Mouse (Mus musculus) 3134 (cell line): ENCODE results near the gene Polr2h.

Source experiments
- DNase-seq: peaks from one replicate; pipeline ENCODE4 v3.0.0-alpha.2; 2011; ENCODE audit warnings: low spot score; ENCODE audit not compliant: insufficient read length; ENCODE audit errors: extremely low read depth

Gene Polr2h

DNA sequence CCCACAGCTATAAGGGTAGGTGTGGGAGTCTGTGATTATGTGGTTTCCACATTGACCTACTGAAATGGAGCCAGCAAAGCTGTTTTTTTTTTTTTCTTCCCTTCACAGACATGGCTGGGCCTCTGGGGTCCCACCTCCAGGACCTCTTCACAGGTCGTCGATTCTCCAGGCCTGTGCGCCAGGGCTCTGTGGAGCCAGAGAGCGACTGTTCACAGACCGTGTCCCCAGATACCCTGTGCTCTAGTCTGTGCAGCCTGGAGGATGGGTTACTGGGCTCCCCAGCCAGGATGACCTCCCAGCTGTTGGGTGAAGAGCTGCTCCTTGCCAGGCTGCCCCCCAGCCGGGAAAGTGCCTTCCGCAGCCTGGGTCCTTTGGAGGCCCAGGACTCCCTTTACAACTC lies 16.1 kb upstream of the Polr2h start:
- no peak for DNase-seq

GRCm38 (mm10) chr16:20701729-20702521 lies 15.5 kb upstream of the Polr2h start:
- no peak for DNase-seq

GRCm38 (mm10) chr16:20702522-20702893 lies 15.0 kb upstream of the Polr2h start:
- peak; percentile 63 for DNase-seq

DNA sequence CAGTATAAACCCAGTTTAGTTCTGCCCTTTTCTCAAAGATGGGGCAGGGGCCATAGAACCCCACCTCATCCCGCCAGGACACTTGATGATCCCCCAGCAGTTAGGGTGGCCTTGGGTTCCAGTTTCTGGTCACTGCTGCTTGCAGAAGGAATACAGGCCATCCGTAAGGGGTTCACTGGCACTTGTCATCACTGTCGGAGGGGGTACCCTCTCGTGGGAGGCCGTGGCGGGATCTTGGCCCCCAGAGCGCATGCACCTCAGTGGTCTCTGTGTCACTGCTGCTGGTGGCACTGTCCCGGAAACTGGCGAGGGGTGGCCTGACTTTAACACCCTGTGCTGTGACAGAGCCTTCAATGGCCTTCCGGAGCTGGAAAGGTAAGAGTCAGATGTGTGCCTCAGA lies 14.4 kb upstream of the Polr2h start:
- DNase-seq: no peak

DNA sequence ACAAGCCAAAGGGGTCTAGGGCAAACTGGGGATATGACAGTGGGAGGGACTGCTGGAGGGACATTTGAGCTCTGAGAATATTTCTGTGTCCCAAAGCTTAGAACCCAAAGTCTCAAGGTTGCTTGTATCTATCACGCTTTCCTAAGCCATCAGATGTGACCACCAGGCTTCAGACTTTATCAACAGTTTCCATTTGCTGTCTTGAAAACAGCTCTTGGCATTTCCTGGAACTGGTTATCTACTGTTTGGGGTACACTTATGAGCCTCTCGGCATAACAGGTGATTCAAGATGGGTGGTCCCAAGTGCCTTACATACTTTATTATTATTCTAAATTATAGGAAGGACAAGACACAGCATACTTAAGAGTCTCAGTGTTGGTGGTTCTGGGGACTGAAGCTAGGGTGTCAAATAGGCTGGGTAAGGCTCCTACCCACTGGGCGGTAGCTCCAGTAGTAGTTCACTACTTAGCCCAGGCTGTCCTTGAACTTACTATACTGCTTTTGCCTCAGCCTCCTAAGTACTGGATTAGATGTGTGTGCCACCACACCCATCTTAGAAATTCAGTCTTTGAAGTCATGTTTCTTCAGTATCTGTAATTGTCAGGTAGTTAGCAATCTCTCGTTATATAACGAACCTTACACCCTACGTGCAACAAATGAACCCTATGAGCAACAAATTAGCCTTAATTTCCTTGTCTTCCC lies 13.6 kb upstream of the Polr2h start:
- DNase-seq: no peak

- DNase-seq: no peak
Observed at GRCm38 (mm10) chr16:20705786-20706185, 11.7 kb upstream of the Polr2h start.

DNA sequence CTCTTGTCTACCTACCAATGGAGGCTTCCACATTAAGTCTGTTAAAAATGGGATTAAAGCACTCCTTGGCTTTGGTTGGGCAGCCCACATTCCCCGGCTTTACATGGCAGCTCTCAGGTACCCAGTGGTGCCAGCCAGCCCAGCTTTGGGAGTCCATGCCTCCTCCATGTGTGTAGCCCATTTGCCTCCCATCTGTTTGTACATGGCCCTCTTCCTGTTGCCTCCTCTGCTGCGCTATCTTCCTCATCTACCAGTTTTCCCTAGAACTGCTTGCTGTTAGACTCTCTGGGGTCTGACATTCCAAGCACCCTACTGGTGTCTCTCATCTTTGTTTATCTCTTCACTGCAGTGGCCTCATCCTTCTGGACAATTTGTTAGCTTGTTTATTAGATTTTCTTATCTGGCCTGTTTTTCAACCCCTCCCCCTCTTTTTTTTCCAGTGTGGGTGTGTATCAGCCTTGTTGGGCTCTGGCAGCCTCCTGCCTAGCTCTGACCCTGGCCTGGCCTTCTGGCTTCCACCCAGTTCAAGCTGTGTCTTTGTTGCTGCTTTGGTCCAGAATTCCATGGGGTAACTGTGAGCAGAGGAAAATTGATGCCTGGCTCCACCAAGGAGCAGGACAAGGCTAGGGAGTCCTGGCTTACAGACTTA lies 10.9 kb upstream of the Polr2h start:
- no peak for DNase-seq

GRCm38 (mm10) chr16:20708220-20708938 lies 9.1 kb upstream of the Polr2h start:
- DNase-seq: no peak

DNA sequence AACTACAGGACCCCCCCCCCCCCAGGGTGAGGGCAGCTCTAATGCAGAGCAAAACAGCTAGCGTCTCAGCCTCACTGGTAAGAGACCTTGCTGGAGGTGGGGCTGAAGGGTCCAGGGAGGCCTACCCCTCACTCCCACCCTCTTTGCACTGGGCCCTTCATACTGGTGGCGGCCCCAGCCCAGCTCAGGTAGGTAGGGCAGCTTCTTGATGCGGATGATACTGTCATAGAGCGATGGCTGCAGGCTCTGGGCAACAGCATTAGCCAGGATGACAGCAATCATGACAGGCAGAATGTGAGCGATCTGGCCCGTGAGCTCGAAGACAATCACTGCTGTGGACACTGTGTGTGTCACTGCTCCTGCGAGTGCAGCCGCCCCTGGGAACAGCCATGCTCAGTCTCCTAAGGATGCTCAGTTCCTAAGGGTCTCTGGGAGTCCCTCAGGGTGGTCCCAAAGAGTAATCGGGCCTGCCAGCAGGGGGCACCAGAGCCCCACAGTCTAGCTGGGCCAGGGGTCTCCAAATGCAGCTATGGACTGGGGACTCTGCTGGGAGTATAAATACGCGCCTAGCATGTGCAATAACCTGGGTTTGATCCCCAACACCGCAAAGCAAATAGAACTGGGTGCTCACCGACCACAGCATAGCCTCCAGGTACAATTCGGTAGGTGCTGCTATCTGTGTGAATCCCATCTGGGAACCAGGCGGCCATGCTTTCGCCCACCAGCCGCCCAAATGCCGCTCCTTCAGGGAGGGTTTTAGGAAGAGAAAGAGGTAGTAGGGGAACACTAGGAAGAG lies 8.3 kb upstream of the Polr2h start:
- no peak for DNase-seq

DNA sequence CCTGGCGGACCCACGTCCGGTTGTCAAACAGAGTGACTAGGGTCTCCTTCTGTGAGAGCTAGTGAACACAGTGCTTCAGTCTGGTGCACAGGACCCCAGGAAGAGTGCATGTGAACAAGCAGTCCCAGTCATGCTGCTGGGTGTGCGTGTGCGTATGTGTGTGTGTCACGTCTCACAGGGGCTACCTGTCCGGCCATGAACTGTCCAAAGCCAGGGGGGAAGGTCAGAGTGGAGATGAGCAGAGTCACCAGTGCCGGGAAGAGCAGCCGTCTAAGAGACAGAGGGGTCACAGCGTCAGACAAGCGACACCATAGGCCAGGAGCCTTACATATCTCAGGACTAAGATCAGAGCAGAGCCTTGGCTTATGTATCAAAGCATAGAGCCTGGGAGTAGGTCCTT lies 7.1 kb upstream of the Polr2h start:
- no peak for DNase-seq

DNA sequence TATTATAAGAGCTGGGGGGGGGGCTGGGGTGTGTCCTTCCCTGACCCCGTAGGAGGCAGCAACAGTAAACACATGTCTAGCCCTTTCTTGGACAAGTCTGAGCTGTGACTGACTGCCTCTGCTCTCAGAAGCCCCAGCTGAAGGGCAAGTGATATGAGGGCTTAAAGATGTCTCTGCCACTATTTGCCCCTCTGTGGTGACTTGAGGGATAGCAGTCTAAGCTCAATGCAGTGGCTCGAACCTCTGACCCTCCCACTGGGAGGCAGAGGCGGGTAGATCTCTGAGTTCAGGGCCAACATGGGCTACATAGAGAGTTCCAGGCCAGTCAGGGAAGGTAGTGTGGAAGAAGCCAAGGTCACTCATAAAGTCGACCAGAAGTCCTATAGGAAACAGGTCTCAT lies 6.7 kb upstream of the Polr2h start:
- no peak for DNase-seq

DNA sequence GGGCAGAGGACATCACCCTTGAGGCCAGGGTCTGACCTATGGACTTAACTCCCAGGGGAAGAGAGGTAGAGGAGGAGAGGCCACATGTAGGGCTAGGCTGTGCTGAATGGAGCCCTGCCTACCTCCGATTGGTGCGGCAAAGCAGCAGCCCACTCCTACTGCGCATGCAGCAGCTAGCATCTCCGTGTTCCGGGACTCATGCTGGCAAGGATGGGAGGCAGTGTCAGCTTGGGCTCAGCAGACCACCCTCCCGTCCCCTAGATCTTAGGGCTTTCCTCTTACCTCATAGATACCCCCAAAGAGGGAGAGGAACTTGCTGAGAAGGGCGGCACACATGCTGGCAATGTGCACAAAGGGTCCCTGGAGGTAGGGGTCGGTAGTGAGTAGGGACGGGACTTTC lies 5.3 kb upstream of the Polr2h start:
- no peak for DNase-seq

DNA sequence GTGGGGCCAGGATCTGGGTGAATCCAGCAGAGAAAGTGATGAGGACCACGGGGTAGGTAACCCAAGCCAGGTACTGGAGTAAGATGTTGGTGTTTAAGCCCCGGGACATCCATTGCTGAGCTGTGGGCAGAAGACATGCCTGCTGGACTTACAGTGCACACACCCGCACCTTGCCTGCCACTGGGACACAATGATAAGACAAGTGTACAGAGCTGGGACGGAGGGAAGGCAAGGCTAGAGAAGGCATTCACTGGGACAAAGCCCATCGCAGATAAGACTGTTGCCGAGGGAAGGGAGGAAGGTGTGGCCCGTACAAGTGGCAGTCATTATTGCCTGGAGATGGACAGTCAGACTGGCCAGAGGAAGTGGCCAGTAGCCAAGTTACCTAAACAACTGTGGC lies 4.6 kb upstream of the Polr2h start:
- no peak for DNase-seq

GRCm38 (mm10) chr16:20714307-20715080 lies 3.0 kb upstream of the Polr2h start:
- no peak for DNase-seq

DNA sequence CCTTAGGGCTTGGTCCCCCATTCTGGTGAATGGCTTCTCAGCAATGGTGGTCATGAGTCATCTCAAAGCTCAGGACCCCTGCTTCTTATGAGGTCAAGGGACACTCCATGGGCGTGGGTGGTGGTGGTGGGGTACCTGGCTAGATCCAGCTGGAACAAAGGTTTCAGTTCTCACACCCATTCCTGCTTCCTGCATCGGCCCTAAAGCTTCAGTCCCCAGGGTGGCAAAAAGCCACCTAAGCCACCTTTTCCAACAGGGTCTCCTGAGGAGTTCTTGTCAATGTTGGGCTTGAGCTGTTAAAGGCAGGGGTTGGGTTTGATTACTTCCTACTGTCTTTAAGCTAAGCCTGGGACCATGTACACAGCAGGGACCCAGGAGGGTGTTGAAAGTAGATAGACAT lies 2.3 kb upstream of the Polr2h start:
- no peak for DNase-seq

- no peak for DNase-seq
Observed at GRCm38 (mm10) chr16:20715566-20715965, 1.9 kb upstream of the Polr2h start.

GRCm38 (mm10) chr16:20715976-20716840 lies 1.3 kb upstream of the Polr2h start:
- peak; percentile 90 for DNase-seq

- no peak for DNase-seq
Observed at GRCm38 (mm10) chr16:20716841-20717180, 654 bp upstream of the Polr2h start.
